Mouse (Mus musculus) heart, postnatal 0 days (tissue): ENCODE measurements around the gene Zbtb8b.

Source experiments
- CTCF ChIP-seq: IDR thresholded peaks from 2 replicates; pipeline ENCODE4 v1.5.1; 2016; ENCODE audit warnings: antibody characterized with exemption, control low read depth, low read depth
- EP300 ChIP-seq: IDR thresholded peaks from 2 replicates; pipeline ENCODE4 v1.6.1; 2016; ENCODE audit warnings: antibody characterized with exemption, low read depth

DNA sequence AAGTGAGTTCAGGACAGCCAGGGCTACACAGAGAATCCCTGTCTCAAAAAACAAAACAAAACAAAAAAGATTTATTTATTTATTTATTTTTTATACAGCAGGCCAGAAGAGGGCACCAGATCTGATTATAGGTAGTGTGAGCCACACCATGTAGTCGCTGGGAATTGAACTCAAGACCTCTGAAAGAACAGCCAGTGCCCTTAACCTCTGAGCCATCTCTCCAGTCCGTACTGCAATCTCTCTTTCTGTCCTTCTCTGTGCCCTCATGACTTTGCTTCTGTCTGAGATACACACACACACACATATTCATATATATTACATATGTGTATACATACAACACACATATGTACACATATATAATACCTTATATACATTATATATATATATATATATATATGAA lies 10.2 kb upstream of the Zbtb8b start:
- TF ChIP-seq CTCF, result no peak
- no peak for TF ChIP-seq EP300
